Mouse (Mus musculus) olfactory bulb, adult 2 months (tissue): ENCODE measurements around the gene Stac.

ENCODE experiments used
- CTCF ChIP-seq: fragments of 200-500 bp; IDR thresholded peaks from 2 replicates; pipeline ENCODE4 v1.5.1; 2012; ENCODE audit warnings: low read depth, mild to moderate bottlenecking, low read length, moderate library complexity; ENCODE audit not compliant: insufficient read depth
- POLR2A ChIP-seq: fragments of 200-500 bp; IDR thresholded peaks from 2 replicates; pipeline ENCODE4 v1.6.1; 2012; ENCODE audit warnings: mild to moderate bottlenecking, low read depth, low read length, moderate library complexity; ENCODE audit not compliant: insufficient read depth

- TF ChIP-seq CTCF (no peak), POLR2A (no peak)
These were observed 116.3 kb downstream of the Stac start for GRCm38 (mm10) chr9:111573836-111574235.
